Mouse (Mus musculus) ovary, adult 18-20 months (tissue): ENCODE measurements around the gene Eapp.

Experiments used
- DNase-seq: peaks from one replicate; pipeline ENCODE4 v3.0.0; 2022; ENCODE audit warnings: low spot score, mixed read lengths

Gene Eapp

DNA sequence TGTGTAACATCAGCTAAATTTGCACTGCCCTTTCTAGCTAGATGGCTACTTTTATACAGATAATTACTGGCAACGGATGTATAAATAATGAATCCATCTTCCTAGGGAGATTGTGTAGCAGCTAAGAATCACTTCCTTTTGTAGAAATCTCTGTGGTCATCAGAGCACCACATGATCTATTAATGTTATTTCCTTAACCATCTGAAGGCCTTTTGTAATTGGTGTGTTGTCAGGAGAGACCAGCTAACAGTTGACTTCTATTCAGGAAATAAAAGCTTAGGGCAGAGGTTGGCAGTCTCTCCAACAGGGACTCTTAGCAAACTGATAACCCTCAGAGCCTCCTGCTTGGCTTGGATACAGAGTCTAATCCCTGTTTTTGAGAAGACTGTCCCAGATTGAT is 58.7 kb downstream of the Eapp start:
- DNase-seq = no peak

DNA sequence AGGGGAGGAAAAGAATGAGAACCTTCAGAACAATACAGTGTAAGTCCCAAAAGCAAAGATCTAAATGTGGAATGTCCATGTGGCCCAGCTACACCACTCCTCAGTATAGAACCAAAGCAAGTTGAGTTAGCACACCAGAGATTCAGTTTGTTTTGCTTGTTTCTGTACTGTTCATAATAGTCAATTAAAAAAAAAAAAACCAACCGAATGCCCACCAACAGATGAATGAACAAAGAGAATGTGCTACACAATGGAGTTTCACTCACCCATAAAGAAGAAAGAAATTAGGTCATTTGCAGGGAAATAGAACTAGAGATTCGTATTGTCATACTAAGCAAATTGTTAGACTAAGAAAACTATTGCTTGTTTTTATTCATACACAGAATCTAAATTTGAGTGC is 63.6 kb downstream of the Eapp start:
- no peak for DNase-seq

GRCm38 (mm10) chr12:54621942-54622341 is 73.8 kb downstream of the Eapp start:
- DNase-seq = no peak
